Mouse (Mus musculus): ENCODE results near the gene Gm18596.

DNA sequence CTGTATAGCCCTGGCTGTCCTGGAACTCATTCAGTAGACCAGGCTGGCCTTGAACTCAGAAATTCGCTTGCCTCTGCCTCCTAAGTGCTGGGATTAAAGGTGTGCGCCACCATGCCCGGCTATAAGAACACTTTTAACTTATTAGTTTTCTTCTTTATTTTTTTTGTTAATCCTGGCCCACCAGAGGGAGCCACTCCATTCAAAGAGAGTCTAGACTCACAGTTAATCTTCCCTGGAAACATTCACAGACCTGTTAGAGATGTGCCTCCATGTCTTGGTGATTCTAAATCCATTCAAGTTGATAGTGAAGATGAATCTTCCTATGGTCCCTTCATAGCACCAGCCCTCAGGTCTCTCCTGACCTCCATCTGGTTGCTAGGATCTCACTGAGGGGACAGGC lies 32.6 kb downstream of the Gm18596 start:
- TF ChIP-seq POLR2A (IDR thresholded peaks at IDR 0.05; ENCODE audit: borderline replicate concordance, insufficient read depth, low read length) (no peak), CTCF (IDR thresholded peaks at IDR 0.05; ENCODE audit: borderline replicate concordance, insufficient read depth, low read depth, low read length) (no peak)
